Mouse (Mus musculus) macrophage (primary cell): ENCODE measurements at regions not wholly inside any gene's neighbourhood (a gene's known extent, or its start where the extent isn't known, plus 50 kb on each side); places are given as distances from the start of the nearest gene placed in this dataset.

Source experiments
- H3K27ac ChIP-seq: fragments of 350-480 bp; formaldehyde crosslinking; 2 replicates; pipeline ENCODE4 v1.9.0; 2021
- H3K36me3 ChIP-seq: fragments of 350-480 bp; formaldehyde crosslinking; 2 replicates; pipeline ENCODE4 v1.9.0; 2021; ENCODE audit errors: inconsistent target
- H3K4me3 ChIP-seq: fragments of 350-480 bp; formaldehyde crosslinking; 2 replicates; pipeline ENCODE4 v1.9.0; 2021; ENCODE audit errors: inconsistent target
- H3K79me2 ChIP-seq: fragments of 350-480 bp; formaldehyde crosslinking; 2 replicates; pipeline ENCODE4 v1.9.0; 2021; ENCODE audit errors: inconsistent target
- WGBS: methylation state at CpG from one replicate; pipeline ENCODE4 v1.1.7; 2026; ENCODE audit warnings: inconsistent platforms; ENCODE audit not compliant: missing documents; 5-methylcytosine and 5-hydroxymethylcytosine counted together

- Histone ChIP-seq H3K36me3 (no peaks in the 10 kb centered on the region), H3K4me3 (no peak overlapping the region), H3K79me2 (no peaks in the 10 kb centered on the region), H3K27ac (no peak overlapping the region)
- WGBS = 100% methylated on average over 3 of the region's 3 CpGs
Observed at GRCm38 (mm10) chr3:54517251-54517650, 156.3 kb downstream of the Postn start.

GRCm38 (mm10) chr3:54522716-54523115, 161.8 kb downstream of the Postn start:
- Histone ChIP-seq H3K36me3 (no peaks in the 10 kb centered on the region), H3K79me2 (no peaks in the 10 kb centered on the region), H3K27ac (no peak overlapping the region), H3K4me3 (no peak overlapping the region)
- 75% methylated on average over 2 of the region's 2 CpGs for WGBS

GRCm38 (mm10) chr3:54526618-54527017, 165.7 kb downstream of the Postn start:
- no peaks in the 10 kb centered on the region for H3K79me2 ChIP-seq
- H3K4me3 ChIP-seq = no peak overlapping the region
- no peaks in the 10 kb centered on the region for H3K36me3 ChIP-seq
- WGBS = 97% methylated on average over 3 of the region's 4 CpGs
- no peak overlapping the region for H3K27ac ChIP-seq

- no peaks in the 10 kb centered on the region for H3K36me3 ChIP-seq
- 80% methylated on average over 3 of the region's 3 CpGs for WGBS
Observed at GRCm38 (mm10) chr3:54528292-54528691, 164.3 kb upstream of the Supt20 start.

GRCm38 (mm10) chr3:54530251-54530650, 162.4 kb upstream of the Supt20 start:
- WGBS = 97% methylated on average over 6 of the region's 6 CpGs
- H3K79me2 ChIP-seq = no peaks in the 10 kb centered on the region
- no peak overlapping the region for H3K27ac ChIP-seq
- no peaks in the 10 kb centered on the region for H3K36me3 ChIP-seq
- no peak overlapping the region for H3K4me3 ChIP-seq

More at GRCm38 (mm10) chr3:54528292-54528691, 164.3 kb upstream of the Supt20 start:
- no peak overlapping the region for H3K4me3 ChIP-seq
- no peak overlapping the region for H3K27ac ChIP-seq
- no peaks in the 10 kb centered on the region for H3K79me2 ChIP-seq

GRCm38 (mm10) chr3:54535361-54535760, 157.2 kb upstream of the Supt20 start:
- Histone ChIP-seq H3K79me2 (no peaks in the 10 kb centered on the region), H3K4me3 (no peak overlapping the region), H3K36me3 (no peaks in the 10 kb centered on the region), H3K27ac (no peak overlapping the region)
- WGBS = 96% methylated on average over 7 of the region's 7 CpGs

GRCm38 (mm10) chr3:54538055-54538454, 154.6 kb upstream of the Supt20 start:
- H3K36me3 ChIP-seq = no peaks in the 10 kb centered on the region
- peak overlapping the region; percentile 50 for H3K27ac ChIP-seq
- no peaks in the 10 kb centered on the region for H3K79me2 ChIP-seq
- 3% methylated on average over 3 of the region's 3 CpGs for WGBS
- no peak overlapping the region for H3K4me3 ChIP-seq

- H3K4me3 ChIP-seq = no peak overlapping the region
- 92% methylated on average over 3 of the region's 3 CpGs for WGBS
- no peaks in the 10 kb centered on the region for H3K79me2 ChIP-seq
- no peaks in the 10 kb centered on the region for H3K36me3 ChIP-seq
- H3K27ac ChIP-seq = no peak overlapping the region
Observed at GRCm38 (mm10) chr3:54540540-54541080, 152.0 kb upstream of the Supt20 start.

- 90% methylated on average over 5 of the region's 5 CpGs for WGBS
- H3K79me2 ChIP-seq = no peaks in the 10 kb centered on the region
- H3K4me3 ChIP-seq = no peak overlapping the region
- no peaks in the 10 kb centered on the region for H3K36me3 ChIP-seq
- no peak overlapping the region for H3K27ac ChIP-seq
Observed at GRCm38 (mm10) chr3:54541389-54541788, 151.2 kb upstream of the Supt20 start.

- Histone ChIP-seq H3K79me2 (no peaks in the 10 kb centered on the region), H3K4me3 (no peak overlapping the region), H3K27ac (no peak overlapping the region), H3K36me3 (no peaks in the 10 kb centered on the region)
Observed at GRCm38 (mm10) chr3:54545393-54545792, 147.2 kb upstream of the Supt20 start.

- no peak overlapping the region for H3K27ac ChIP-seq
- no peak overlapping the region for H3K4me3 ChIP-seq
- H3K79me2 ChIP-seq = no peaks in the 10 kb centered on the region
- H3K36me3 ChIP-seq = no peaks in the 10 kb centered on the region
- WGBS = 95% methylated on average over 9 of the region's 9 CpGs
Observed at GRCm38 (mm10) chr3:54551908-54552307, 140.7 kb upstream of the Supt20 start.

GRCm38 (mm10) chr3:54555954-54556353, 136.7 kb upstream of the Supt20 start:
- Histone ChIP-seq H3K27ac (no peak overlapping the region), H3K36me3 (no peaks in the 10 kb centered on the region), H3K4me3 (no peak overlapping the region), H3K79me2 (no peaks in the 10 kb centered on the region)
- 86% methylated on average over 2 of the region's 2 CpGs for whole genome bisulfite sequencing

GRCm38 (mm10) chr3:54559053-54559452, 133.6 kb upstream of the Supt20 start:
- H3K27ac ChIP-seq = no peak overlapping the region
- no peaks in the 10 kb centered on the region for H3K79me2 ChIP-seq
- no peaks in the 10 kb centered on the region for H3K36me3 ChIP-seq
- no peak overlapping the region for H3K4me3 ChIP-seq
- 84% methylated on average over 2 of the region's 2 CpGs for WGBS

GRCm38 (mm10) chr3:54559527-54559926, 133.1 kb upstream of the Supt20 start:
- Histone ChIP-seq H3K27ac (no peak overlapping the region), H3K36me3 (no peaks in the 10 kb centered on the region), H3K79me2 (no peaks in the 10 kb centered on the region), H3K4me3 (no peak overlapping the region)
- 93% methylated on average over 2 of the region's 2 CpGs for WGBS

- H3K79me2 ChIP-seq = no peaks in the 10 kb centered on the region
- WGBS = 26% methylated on average over 5 of the region's 5 CpGs
- H3K36me3 ChIP-seq = no peaks in the 10 kb centered on the region
- H3K4me3 ChIP-seq = no peak overlapping the region
- no peak overlapping the region for H3K27ac ChIP-seq
Observed at GRCm38 (mm10) chr3:54560056-54560922, 132.3 kb upstream of the Supt20 start.
